Mouse (Mus musculus): ENCODE measurements at regions not wholly inside any gene's neighbourhood (a gene's known extent, or its start where the extent isn't known, plus 50 kb on each side); places are given as distances from the start of the nearest gene placed in this dataset.

DNA sequence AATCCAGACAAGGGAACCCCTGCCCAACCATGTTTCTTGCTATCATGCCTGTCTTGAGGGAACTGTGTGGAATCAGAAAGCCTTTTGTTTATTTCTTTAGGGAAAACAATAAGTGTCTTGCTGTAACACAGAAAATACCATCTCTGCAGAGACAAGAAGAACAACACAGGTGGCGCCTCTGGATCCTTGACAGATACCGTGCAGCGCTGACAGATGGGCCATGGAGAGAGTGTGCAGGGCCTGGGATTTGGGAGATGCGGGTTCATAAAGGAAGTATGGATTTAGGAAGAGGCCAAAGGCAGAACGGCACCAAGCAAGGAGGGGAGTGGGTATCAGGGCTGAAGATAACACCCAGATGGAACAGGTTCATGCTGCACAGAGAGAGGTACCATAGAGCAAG is 209.3 kb downstream of the Drd1 start:
- Histone ChIP-seq H3K79me2 (ENCODE audit: control insufficient read depth, insufficient read depth, low read length, poor library complexity) (no peaks in the 10 kb centered on the region), H3K27me3 (ENCODE audit: control insufficient read depth in 1 of 2, insufficient read depth in 2 of 2, low read length in 2 of 2) (no peaks in the 10 kb centered on the region), H3K9ac (ENCODE audit: control insufficient read depth, low read depth, low read length, poor library complexity, severe bottlenecking) (no peak overlapping the region), H3K4me3 (ENCODE audit: control insufficient read depth in 1 of 2, insufficient read depth in 1 of 2, low read depth in 2 of 2, low read length in 2 of 2) (no peak overlapping the region), H3K4me1 (ENCODE audit: control insufficient read depth in 1 of 2, insufficient read depth in 2 of 2, low read length in 2 of 2) (no peaks in the 10 kb centered on the region), H3K27ac (ENCODE audit: control insufficient read depth, low read depth, low read length) (no peak overlapping the region), H3K9me3 (replicated peaks; ENCODE audit: insufficient read depth, low read length) (no peaks in the 10 kb centered on the region), H3K36me3 (ENCODE audit: control insufficient read depth in 1 of 2, insufficient read depth in 2 of 2, low read length in 2 of 2) (no peaks in the 10 kb centered on the region)
- TF ChIP-seq POLR2A (IDR thresholded peaks at IDR 0.05; ENCODE audit: control insufficient read depth in 1 of 2, insufficient read depth in 1 of 2, low read depth in 1 of 2, low read length in 2 of 2, poor library complexity in 1 of 2) = no peak
- TF ChIP-seq POLR2AphosphoS5 (IDR thresholded peaks at IDR 0.05; ENCODE audit: borderline replicate concordance, low read depth, low read length) = no peak
- TF ChIP-seq MAFK (IDR thresholded peaks at IDR 0.05; ENCODE audit: borderline replicate concordance, low read depth, low read length) = no peak
- TF ChIP-seq E2F4 (IDR thresholded peaks at IDR 0.05; ENCODE audit: borderline replicate concordance, low read depth, low read length) = no peak
- no peak for TF ChIP-seq KAT2A (conservative IDR thresholded peaks at IDR 0.05; ENCODE audit: low read depth, low read length)
- TF ChIP-seq SMC3 (IDR thresholded peaks at IDR 0.05; ENCODE audit: low read depth, low read length) = no peak
- no peak for TF ChIP-seq SIN3A (IDR thresholded peaks at IDR 0.05; ENCODE audit: low read length)
- TF ChIP-seq USF2 (IDR thresholded peaks at IDR 0.05; ENCODE audit: borderline replicate concordance in 1 of 2, insufficient read depth in 1 of 2, low read depth in 1 of 2, low read length in 2 of 2) = no peak
- no peak for TF ChIP-seq CHD1 (IDR thresholded peaks at IDR 0.05; ENCODE audit: low read depth, low read length)
- no peak for TF ChIP-seq CHD2 (IDR thresholded peaks at IDR 0.05; ENCODE audit: low read length)
- no peak for DNase-seq (ENCODE audit: low read depth, low spot score)

DNA sequence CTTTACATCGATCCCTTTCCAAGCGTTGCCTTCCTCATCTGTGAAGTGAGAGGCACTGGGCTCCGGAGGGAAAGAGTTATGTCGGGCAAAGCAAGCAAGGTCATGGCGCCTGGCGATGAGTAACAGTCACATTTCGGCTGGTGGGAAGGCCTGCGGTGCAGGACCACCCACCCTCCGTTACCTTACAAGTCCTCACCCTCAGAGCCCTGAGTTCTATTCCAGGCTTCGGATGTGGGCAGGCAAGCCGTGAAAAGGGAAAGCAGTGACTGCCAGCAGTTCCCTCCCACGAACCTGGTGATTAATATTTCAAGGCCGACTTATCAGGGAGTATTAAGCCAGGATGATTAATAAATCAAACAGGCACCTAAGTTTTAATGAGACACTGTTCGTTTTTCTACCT is 209.7 kb downstream of the Drd1 start:
- no peak for TF ChIP-seq SIN3A (IDR thresholded peaks at IDR 0.05; ENCODE audit: low read length)
- TF ChIP-seq MAX (IDR thresholded peaks at IDR 0.05; ENCODE audit: low read length) = no peak
- TF ChIP-seq TAL1 (IDR thresholded peaks at IDR 0.05; ENCODE audit: low read length) = no peak
- TF ChIP-seq RAD21 (IDR thresholded peaks at IDR 0.05; ENCODE audit: low read depth, low read length) = no peak
- TF ChIP-seq ZMIZ1 (IDR thresholded peaks at IDR 0.05; ENCODE audit: low read depth, low read length) = no peak
- no peak for TF ChIP-seq TCF12 (IDR thresholded peaks at IDR 0.05; ENCODE audit: low read depth, low read length)
- no peak for TF ChIP-seq ZKSCAN1 (IDR thresholded peaks at IDR 0.05; ENCODE audit: low read depth, low read length)
- TF ChIP-seq MEF2A (IDR thresholded peaks at IDR 0.05; ENCODE audit: extremely low read depth, insufficient replicate concordance, low read depth, low read length, poor library complexity, severe bottlenecking) = no peak
- no peak for TF ChIP-seq POLR2AphosphoS5 (IDR thresholded peaks at IDR 0.05; ENCODE audit: borderline replicate concordance, low read depth, low read length)
- TF ChIP-seq JUND (IDR thresholded peaks at IDR 0.05; ENCODE audit: low read depth, low read length) = no peak
- Histone ChIP-seq H3K9ac (ENCODE audit: control insufficient read depth, low read depth, low read length, poor library complexity, severe bottlenecking) (no peak overlapping the region), H3K36me3 (ENCODE audit: control insufficient read depth in 1 of 2, insufficient read depth in 2 of 2, low read length in 2 of 2) (no peaks in the 10 kb centered on the region), H3K79me2 (ENCODE audit: control insufficient read depth, insufficient read depth, low read length, poor library complexity) (no peaks in the 10 kb centered on the region), H3K9me3 (replicated peaks; ENCODE audit: insufficient read depth, low read length) (no peaks in the 10 kb centered on the region), H3K4me1 (ENCODE audit: control insufficient read depth in 1 of 2, insufficient read depth in 2 of 2, low read length in 2 of 2) (no peaks in the 10 kb centered on the region), H3K4me3 (ENCODE audit: control insufficient read depth in 1 of 2, insufficient read depth in 1 of 2, low read depth in 2 of 2, low read length in 2 of 2) (no peak overlapping the region), H3K27me3 (ENCODE audit: control insufficient read depth in 1 of 2, insufficient read depth in 2 of 2, low read length in 2 of 2) (no peaks in the 10 kb centered on the region), H3K27ac (ENCODE audit: control insufficient read depth, low read depth, low read length) (no peak overlapping the region)
- no peak for DNase-seq (ENCODE audit: low read depth, low spot score)
